Mouse (Mus musculus) gastrocnemius, postnatal 25 days (tissue): ENCODE data around the gene Sec31a. TPM values are rescaled to one million over a fixed set of nuclear protein-coding genes. Genes with fewer than 3 reads are reported as not detected.

Experiments
- DNase-seq: peaks from one replicate; pipeline ENCODE4 v3.0.0; 2022
- total RNA-seq, 2 experiments: library from RNA; stranded (reverse); gene quantifications; 1 replicate in 1 of 2; 2 replicates in 1 of 2; pipeline ENCODE4 v1.2.3; 2021

The Sec31a gene
- total RNA-seq, 2 experiments from 2014 or later = 61.2 to 65.4 TPM

GRCm38 (mm10) chr5:100349287-100350215, 66.5 kb downstream of the Sec31a start:
- no peak for DNase-seq

DNA sequence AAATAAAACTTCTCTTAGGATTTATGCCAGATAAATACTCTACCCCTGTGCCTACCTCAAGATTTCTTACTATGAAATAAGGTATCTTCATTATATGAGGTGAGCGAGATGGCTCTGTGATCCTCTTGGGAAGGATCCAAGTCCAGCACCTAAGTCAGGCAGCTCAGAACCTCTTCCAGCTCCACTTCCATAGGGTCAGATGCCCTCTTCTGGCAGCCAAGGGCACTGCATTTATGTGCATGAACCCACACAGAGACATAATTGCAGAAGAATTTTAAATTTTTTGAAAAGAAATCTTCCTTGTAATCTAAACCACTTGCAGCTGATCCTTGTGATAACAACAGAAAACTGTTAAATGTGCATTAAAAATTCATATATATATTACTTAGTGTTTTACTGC, 70.9 kb downstream of the Sec31a start:
- DNase-seq = no peak

- DNase-seq = no peak
Measured at GRCm38 (mm10) chr5:100343087-100343486, 72.9 kb downstream of the Sec31a start.

DNA sequence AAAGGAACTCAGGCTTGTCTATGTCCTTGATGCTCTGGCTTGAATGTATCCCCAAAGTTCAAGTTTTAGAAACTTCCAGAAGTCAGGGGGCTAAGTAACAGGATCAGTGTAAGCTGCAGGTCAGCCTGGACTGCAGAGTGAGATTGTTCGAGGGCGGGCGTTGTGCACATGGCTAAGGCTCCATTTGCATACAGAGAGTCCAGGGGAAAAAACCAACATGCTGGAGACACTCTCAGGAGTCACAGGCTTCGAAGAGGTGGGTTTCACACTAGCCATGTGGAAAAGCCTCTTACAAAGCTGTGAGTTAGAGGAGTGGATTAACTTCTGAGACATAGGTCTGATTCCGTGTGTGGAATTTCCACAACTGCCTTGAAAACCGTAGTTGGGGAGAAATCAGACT, 73.6 kb downstream of the Sec31a start:
- no peak for DNase-seq

- DNase-seq = no peak
Measured at GRCm38 (mm10) chr5:100341042-100341441, 75.0 kb downstream of the Sec31a start.

DNA sequence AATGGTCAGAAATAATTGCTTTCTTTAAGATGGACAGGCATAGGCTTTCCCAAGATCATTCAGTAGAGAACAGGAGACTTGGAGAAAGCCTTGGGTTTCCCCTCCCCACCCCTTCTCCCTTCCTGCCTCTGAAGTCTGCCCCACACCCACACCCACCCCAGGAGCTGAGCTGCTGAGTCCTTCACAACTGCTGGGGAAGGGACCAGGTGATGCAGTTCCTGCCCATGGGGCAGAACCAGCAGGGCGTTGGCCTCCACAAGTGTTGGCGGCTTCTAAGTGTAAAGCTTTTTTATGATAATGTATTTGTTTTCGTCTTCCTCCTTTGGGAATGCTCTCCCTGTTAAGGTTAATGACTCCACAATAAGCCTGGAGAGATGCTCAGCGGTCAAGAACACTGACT, 78.2 kb downstream of the Sec31a start:
- no peak for DNase-seq

DNA sequence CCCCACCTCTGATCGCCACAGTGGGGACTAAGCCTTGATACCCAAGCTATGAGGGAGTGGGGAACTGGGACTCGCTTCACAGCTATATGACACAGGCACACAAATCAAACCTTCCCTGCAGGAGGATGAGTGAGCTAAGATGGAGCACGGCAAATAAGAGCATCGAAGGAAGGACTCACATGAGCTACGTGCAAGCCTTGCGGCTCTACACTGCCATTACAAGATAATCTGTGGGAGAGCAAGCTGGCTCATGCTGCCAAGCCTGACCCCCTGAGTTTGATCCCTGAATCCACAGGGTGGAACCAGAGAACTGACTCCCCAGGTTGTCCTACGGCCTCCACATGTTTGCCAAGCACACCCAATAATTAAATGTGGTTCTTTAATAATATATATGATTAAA, 79.2 kb downstream of the Sec31a start:
- no peak for DNase-seq

- no peak for DNase-seq
Measured at GRCm38 (mm10) chr5:100335581-100336080, 80.4 kb downstream of the Sec31a start.

DNA sequence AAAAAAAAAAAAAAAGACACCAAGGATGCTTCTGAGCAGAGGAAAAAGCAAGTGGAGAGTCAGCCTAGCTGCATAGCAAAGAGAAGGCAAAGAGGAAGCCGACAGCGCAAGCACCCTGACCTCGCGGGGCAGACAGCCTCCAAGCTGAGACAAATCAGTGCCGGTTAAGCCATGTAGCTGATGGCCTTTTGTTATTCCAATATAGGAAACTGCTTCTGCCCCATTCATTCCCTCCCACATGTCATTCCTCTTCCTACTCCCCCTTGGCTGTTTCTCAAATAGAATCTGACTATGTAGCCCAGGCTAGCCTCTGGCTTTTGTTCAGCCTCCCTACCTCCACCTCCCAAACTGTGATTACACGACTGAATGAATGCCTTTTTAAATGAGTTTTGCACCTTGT, 81.3 kb downstream of the Sec31a start:
- no peak for DNase-seq

DNA sequence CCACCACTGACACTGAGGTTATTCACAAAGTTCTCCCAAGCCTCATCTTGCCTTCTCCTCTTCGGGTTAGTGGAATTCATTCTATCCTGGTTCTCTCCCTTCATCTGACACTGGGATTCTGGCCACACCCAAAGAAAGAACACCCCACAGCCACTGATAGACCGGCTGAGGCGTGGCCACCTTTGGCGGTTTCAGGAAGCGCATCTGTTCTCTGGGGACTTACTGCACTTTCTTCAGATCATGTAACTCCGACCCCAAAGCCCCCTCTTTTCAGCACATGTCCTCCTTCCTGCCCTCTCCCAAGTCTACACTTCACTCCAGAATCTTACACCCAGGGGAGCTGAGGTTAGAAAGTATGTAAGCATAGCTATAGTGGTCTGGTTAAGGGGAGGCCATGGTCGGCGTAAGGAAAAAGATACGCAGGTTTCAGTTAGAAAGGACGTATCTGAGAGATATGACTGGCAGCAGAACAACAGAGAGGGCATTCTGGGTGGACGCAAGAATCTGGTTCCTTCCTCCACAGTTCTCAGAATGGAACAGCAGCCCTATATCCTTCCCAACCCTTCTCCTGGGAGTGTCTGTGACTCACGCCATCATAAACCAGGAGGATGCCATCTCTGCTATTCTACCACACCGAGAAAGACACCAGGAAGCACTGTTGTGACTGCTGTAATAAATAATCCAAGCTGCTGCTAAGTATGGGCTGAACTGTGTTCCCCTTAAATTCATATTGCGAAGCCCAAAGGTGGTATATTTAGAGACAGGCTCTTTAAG, 82.2 kb downstream of the Sec31a start:
- DNase-seq = no peak

DNA sequence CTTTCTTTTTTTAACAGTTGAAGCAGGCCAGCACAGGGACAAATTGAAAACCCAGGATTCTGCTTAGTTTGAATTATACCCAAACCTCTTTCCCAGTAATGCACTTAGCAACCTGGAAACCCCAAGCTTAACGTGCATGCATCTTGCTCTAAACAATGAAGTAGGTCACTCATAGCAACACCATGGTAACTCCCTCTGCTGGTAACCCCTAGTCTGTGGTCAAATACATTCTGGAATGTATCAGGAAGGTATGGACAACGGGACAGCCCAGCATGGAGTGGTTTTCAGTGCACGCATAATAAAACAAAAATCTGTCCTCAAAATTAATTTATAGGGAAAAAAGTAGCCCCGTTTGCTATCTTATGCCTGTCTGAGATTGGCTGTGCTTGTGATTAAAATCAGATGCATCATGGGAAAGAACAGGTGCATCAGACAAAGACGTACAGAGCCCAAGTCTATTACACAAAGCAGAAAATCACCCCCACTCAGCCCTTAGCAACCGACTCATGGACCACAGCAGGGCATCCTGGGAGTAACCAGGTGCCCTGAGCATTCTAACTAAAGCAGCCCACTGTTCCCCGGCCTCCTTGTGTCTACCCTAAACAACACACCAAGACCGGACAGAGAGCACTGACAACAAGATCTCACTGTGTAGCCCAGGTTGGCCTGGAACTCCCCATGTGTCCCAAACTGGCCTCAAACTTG, 83.6 kb downstream of the Sec31a start:
- DNase-seq = no peak

- no peak for DNase-seq
Measured at GRCm38 (mm10) chr5:100331636-100332035, 84.4 kb downstream of the Sec31a start.

GRCm38 (mm10) chr5:100322081-100322480, 94.0 kb downstream of the Sec31a start:
- DNase-seq = peak; percentile 34

GRCm38 (mm10) chr5:100317842-100318241, 98.2 kb downstream of the Sec31a start:
- DNase-seq = no peak

DNA sequence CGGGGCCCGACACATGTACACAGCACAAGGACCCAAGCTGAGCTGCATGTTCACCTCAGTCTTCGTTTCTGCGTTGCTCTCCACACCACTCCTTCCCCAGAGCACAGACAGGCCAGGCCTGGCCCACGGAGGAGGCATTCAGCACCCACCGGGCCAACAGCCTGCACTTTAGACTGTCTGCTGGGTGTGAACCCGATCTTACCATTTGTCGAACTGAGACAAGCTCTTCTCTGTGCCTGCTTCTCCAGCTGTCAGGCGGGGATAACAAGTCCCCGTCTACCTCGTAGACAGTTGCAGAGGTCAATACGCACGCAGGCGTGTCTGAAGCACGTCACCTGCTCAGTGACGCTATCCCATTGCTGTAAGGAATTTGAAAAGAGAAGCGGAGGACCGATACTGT, 99.0 kb downstream of the Sec31a start:
- DNase-seq = no peak

GRCm38 (mm10) chr5:100315646-100316045, 100.4 kb downstream of the Sec31a start:
- DNase-seq = no peak

- DNase-seq = no peak
Measured at GRCm38 (mm10) chr5:100312391-100312790, 103.6 kb downstream of the Sec31a start.

Other genes with a start within 250 kb of the Sec31a start
- gene Lin54, start 84.4 kb upstream of the Sec31a start, total RNA-seq = 1 to 10 TPM; 4.7 to 6.4 TPM
- gene Cops4, start 102.1 kb upstream of the Sec31a start, total RNA-seq = 10 to 100 TPM; 91.6 to 94.1 TPM
- gene Plac8, start 156.0 kb upstream of the Sec31a start, total RNA-seq = 1 to 10 TPM in 1 of 2 experiments, not detected in 1; 1.3 TPM